Mouse (Mus musculus) neural tube, embryonic 13.5 days (tissue): ENCODE measurements at regions not wholly inside any gene's neighbourhood (a gene's known extent, or its start where the extent isn't known, plus 50 kb on each side); places are given as distances from the start of the nearest gene placed in this dataset.
A peak's percentile ranks its signal among the peaks of the same experiment; 100 is the strongest.

ENCODE experiments used
- ATAC-seq: fragments of 200-750 bp; cut with Nextera tagmentation; 2 replicates; pipeline ENCODE4 v1.8.0; 2017; ENCODE audit warnings: low read depth, mild to moderate bottlenecking, moderate TSS enrichment, moderate library complexity
- H3K27ac ChIP-seq: fragments of 300-500 bp; sonication (generic); replicated peaks from 2 replicates; pipeline ENCODE4 v1.5.1; 2015; ENCODE audit warnings: moderate library complexity, mild to moderate bottlenecking, inconsistent platforms
- H3K27me3 ChIP-seq: fragments of 300-500 bp; sonication (generic); 2 replicates; pipeline ENCODE4 v1.6.1; 2015; ENCODE audit warnings: mild to moderate bottlenecking, inconsistent platforms
- H3K36me3 ChIP-seq: fragments of 300-500 bp; sonication (generic); 2 replicates; pipeline ENCODE4 v1.6.1; 2015; ENCODE audit warnings: mild to moderate bottlenecking, inconsistent platforms
- H3K4me1 ChIP-seq: fragments of 300-500 bp; sonication (generic); replicated peaks from 2 replicates; pipeline ENCODE4 v1.6.1; 2015; ENCODE audit warnings: inconsistent platforms
- H3K4me2 ChIP-seq: fragments of 300-500 bp; sonication (generic); 2 replicates; pipeline ENCODE4 v1.6.1; 2015; ENCODE audit warnings: inconsistent platforms, mild to moderate bottlenecking, moderate library complexity
- H3K4me3 ChIP-seq: fragments of 300-500 bp; sonication (generic); 2 replicates; pipeline ENCODE4 v1.5.1; 2015; ENCODE audit warnings: mild to moderate bottlenecking, inconsistent platforms
- H3K9ac ChIP-seq: fragments of 300-500 bp; sonication (generic); 2 replicates; pipeline ENCODE4 v1.6.1; 2015; ENCODE audit warnings: moderate library complexity, mild to moderate bottlenecking, inconsistent platforms
- H3K9me3 ChIP-seq: fragments of 300-500 bp; sonication (generic); 2 replicates; pipeline ENCODE4 v1.6.1; 2016; ENCODE audit warnings: inconsistent platforms
- WGBS: fragments of 180-500 bp; shearing (Covaris S2); methylation state at CpG from one replicate; pipeline ENCODE4 v1.1.7; 2015; 5-methylcytosine and 5-hydroxymethylcytosine counted together

- H3K27ac ChIP-seq, result no peak overlapping the region
- no peak overlapping the region for H3K4me3 ChIP-seq
- no peak overlapping the region for H3K4me2 ChIP-seq
- no peaks in the 10 kb centered on the region for H3K27me3 ChIP-seq
- ATAC-seq, result no peak
- no peak overlapping the region for H3K9ac ChIP-seq
- 71% methylated on average over 10 of the region's 10 CpGs for WGBS
- H3K36me3 ChIP-seq, result no peaks in the 10 kb centered on the region
- H3K4me1 ChIP-seq, result peaks cover 22% of the 10 kb centered on the region
- H3K9me3 ChIP-seq, result no peaks in the 10 kb centered on the region
Measured at GRCm38 (mm10) chr7:138620896-138621655, 223.5 kb upstream of the Tcerg1l start.

- Histone ChIP-seq H3K4me1 (peaks cover 22% of the 10 kb centered on the region), H3K36me3 (no peaks in the 10 kb centered on the region), H3K9ac (no peak overlapping the region), H3K4me3 (no peak overlapping the region), H3K9me3 (no peaks in the 10 kb centered on the region), H3K27me3 (no peaks in the 10 kb centered on the region), H3K27ac (no peak overlapping the region), H3K4me2 (no peak overlapping the region)
- no peak for ATAC-seq
- WGBS, result 80% methylated on average over 5 of the region's 5 CpGs
Measured at GRCm38 (mm10) chr7:138620080-138620684, 222.7 kb upstream of the Tcerg1l start.

DNA sequence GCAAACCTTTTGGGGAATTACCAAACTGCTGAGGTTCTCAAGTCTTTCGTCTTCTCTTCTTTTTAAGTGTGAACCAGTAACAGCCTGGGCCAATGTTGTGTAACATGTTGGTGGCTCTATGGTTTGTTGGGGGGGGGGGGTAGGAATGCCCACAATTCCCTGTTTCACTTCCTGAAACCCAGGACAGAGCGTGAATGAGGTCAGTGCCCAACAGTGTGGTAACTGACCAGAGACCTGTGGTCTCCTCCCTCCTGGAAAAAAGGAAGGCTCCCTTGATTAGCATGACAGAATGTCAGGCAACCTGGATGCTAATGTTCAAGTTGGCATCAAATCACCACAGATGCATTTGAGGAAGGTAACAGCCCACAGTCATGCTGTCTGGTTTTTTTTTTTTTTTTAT, 218.9 kb upstream of the Tcerg1l start:
- Histone ChIP-seq H3K4me1 (0 out of 2 replicates have a peak, but pooled peaks cover 8% of the 10 kb centered on the region), H3K9me3 (no peaks in the 10 kb centered on the region), H3K27ac (no peak overlapping the region), H3K36me3 (no peaks in the 10 kb centered on the region), H3K27me3 (no peaks in the 10 kb centered on the region), H3K4me2 (no peak overlapping the region), H3K9ac (no peak overlapping the region), H3K4me3 (no peak overlapping the region)
- WGBS, result 83% methylated on average over 2 of the region's 2 CpGs
- ATAC-seq, result no peak

DNA sequence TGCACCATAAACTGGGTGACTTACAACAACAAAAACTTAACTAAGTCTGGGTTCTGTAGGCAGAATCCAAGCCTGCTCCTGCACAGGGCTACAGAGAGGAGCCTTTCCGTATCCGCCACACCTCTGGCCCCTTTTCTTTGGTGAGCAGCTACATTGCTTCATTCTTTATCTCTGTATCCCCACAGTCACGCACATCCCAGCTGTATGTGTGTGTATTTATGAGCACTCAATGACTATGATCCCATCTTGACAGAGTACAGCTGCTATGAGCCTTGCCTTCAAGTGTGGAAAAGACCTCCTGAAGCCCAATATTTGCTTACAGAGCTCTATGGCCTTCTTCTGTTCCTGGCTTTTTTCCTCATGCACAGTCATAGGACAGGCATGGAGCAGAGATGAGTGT, 212.1 kb upstream of the Tcerg1l start:
- H3K4me2 ChIP-seq, result no peak overlapping the region
- no peak for ATAC-seq
- H3K36me3 ChIP-seq, result no peaks in the 10 kb centered on the region
- H3K27ac ChIP-seq, result no peak overlapping the region
- H3K4me1 ChIP-seq, result peaks cover 22% of the 10 kb centered on the region
- WGBS, result 91% methylated on average over 3 of the region's 3 CpGs
- no peaks in the 10 kb centered on the region for H3K27me3 ChIP-seq
- H3K9me3 ChIP-seq, result no peaks in the 10 kb centered on the region
- no peak overlapping the region for H3K4me3 ChIP-seq
- no peak overlapping the region for H3K9ac ChIP-seq

DNA sequence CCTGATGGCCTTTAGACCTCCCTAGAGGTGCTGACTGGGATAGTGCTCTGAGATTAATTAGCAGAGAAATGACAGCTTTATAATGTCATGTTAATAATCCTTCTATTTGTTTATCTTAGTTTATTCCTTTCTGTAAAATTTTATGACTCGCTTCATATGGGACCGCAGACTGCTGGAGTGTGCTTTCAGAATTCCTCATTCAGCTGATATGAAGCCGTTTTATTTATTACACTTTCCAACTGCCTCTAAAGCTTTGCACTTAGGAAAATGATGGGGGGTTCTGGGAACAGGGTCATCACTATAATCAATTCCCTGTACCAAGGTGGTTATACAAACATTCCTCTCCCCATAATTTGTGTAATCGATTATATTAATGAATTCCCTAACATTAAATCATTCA, 211.6 kb upstream of the Tcerg1l start:
- no peak for ATAC-seq
- Histone ChIP-seq H3K27me3 (no peaks in the 10 kb centered on the region), H3K9ac (no peak overlapping the region), H3K4me2 (no peak overlapping the region), H3K9me3 (no peaks in the 10 kb centered on the region), H3K36me3 (no peaks in the 10 kb centered on the region), H3K27ac (no peak overlapping the region), H3K4me3 (no peak overlapping the region), H3K4me1 (peaks cover 22% of the 10 kb centered on the region)
- WGBS, result 83% methylated on average over 4 of the region's 4 CpGs

GRCm38 (mm10) chr7:138606363-138606964, 208.9 kb upstream of the Tcerg1l start:
- no peak overlapping the region for H3K4me3 ChIP-seq
- H3K9ac ChIP-seq, result no peak overlapping the region
- no peaks in the 10 kb centered on the region for H3K9me3 ChIP-seq
- 0 out of 2 replicates have a peak, but pooled peaks have one; percentile 36 for ATAC-seq
- WGBS, result 49% methylated on average over 11 of the region's 11 CpGs
- H3K4me1 ChIP-seq, result peaks cover 28% of the 10 kb centered on the region
- peak overlapping the region; percentile 29 for H3K27ac ChIP-seq
- H3K27me3 ChIP-seq, result no peaks in the 10 kb centered on the region
- no peaks in the 10 kb centered on the region for H3K36me3 ChIP-seq
- no peak overlapping the region for H3K4me2 ChIP-seq

GRCm38 (mm10) chr7:138605923-138606322, 208.4 kb upstream of the Tcerg1l start:
- Histone ChIP-seq H3K4me1 (peaks cover 33% of the 10 kb centered on the region), H3K27me3 (no peaks in the 10 kb centered on the region), H3K27ac (no peak overlapping the region), H3K9me3 (no peaks in the 10 kb centered on the region), H3K4me2 (no peak overlapping the region), H3K4me3 (no peak overlapping the region), H3K9ac (no peak overlapping the region), H3K36me3 (no peaks in the 10 kb centered on the region)
- ATAC-seq, result no peak

DNA sequence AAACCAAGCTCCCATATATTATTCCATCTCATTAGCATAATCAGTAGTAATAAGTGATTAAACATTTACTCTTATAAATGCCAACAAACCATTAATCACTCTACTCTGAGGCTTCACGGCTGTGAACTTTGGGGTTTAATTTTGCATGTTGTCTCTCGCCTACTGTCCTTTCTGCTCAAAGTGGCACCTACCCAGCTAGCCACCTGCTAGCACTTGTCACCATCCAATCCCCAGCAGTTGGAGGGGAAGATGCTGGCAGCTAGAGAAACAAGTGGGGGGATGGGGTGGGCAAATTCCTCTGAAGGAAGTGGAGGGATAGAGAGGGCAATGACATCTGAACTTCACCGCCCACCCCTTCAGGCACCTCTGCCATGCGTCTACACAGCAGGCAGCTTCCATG, 204.2 kb upstream of the Tcerg1l start:
- no peak overlapping the region for H3K27ac ChIP-seq
- H3K27me3 ChIP-seq, result no peaks in the 10 kb centered on the region
- H3K4me3 ChIP-seq, result no peak overlapping the region
- no peak overlapping the region for H3K4me2 ChIP-seq
- H3K9me3 ChIP-seq, result no peaks in the 10 kb centered on the region
- no peak overlapping the region for H3K9ac ChIP-seq
- 47% methylated on average over 4 of the region's 4 CpGs for WGBS
- no peaks in the 10 kb centered on the region for H3K36me3 ChIP-seq
- H3K4me1 ChIP-seq, result peaks cover 27% of the 10 kb centered on the region
- no peak for ATAC-seq

GRCm38 (mm10) chr7:138593344-138593743, 195.8 kb upstream of the Tcerg1l start:
- Histone ChIP-seq H3K4me3 (no peak overlapping the region), H3K27ac (no peak overlapping the region), H3K4me2 (no peak overlapping the region), H3K4me1 (peaks cover 12% of the 10 kb centered on the region), H3K27me3 (no peaks in the 10 kb centered on the region), H3K9me3 (no peaks in the 10 kb centered on the region), H3K9ac (no peak overlapping the region), H3K36me3 (no peaks in the 10 kb centered on the region)
- WGBS, result 87% methylated on average over 2 of the region's 2 CpGs
- no peak for ATAC-seq

GRCm38 (mm10) chr7:138567352-138567751, 169.8 kb upstream of the Tcerg1l start:
- Histone ChIP-seq H3K9ac (no peak overlapping the region), H3K4me2 (no peak overlapping the region), H3K9me3 (no peaks in the 10 kb centered on the region), H3K4me3 (no peak overlapping the region), H3K36me3 (no peaks in the 10 kb centered on the region), H3K4me1 (no peaks in the 10 kb centered on the region), H3K27me3 (no peaks in the 10 kb centered on the region), H3K27ac (no peak overlapping the region)
- WGBS, result 83% methylated on average over 3 of the region's 3 CpGs
- ATAC-seq, result no peak

GRCm38 (mm10) chr7:138551629-138552028, 154.1 kb upstream of the Tcerg1l start:
- H3K4me2 ChIP-seq, result no peak overlapping the region
- no peak overlapping the region for H3K27ac ChIP-seq
- 79% methylated on average over 10 of the region's 10 CpGs for WGBS
- no peak overlapping the region for H3K9ac ChIP-seq
- H3K9me3 ChIP-seq, result no peaks in the 10 kb centered on the region
- H3K4me1 ChIP-seq, result peaks cover 13% of the 10 kb centered on the region
- no peak overlapping the region for H3K4me3 ChIP-seq
- ATAC-seq, result no peak
- no peaks in the 10 kb centered on the region for H3K36me3 ChIP-seq
- H3K27me3 ChIP-seq, result no peaks in the 10 kb centered on the region

GRCm38 (mm10) chr7:138547881-138548280, 150.4 kb upstream of the Tcerg1l start:
- Histone ChIP-seq H3K4me2 (no peak overlapping the region), H3K27me3 (no peaks in the 10 kb centered on the region), H3K9ac (no peak overlapping the region), H3K36me3 (no peaks in the 10 kb centered on the region), H3K4me1 (peaks cover 13% of the 10 kb centered on the region), H3K27ac (no peak overlapping the region), H3K9me3 (no peaks in the 10 kb centered on the region), H3K4me3 (no peak overlapping the region)
- ATAC-seq, result no peak
- WGBS, result 67% methylated on average over 7 of the region's 7 CpGs
